Mouse (Mus musculus): ENCODE measurements around the gene Mrpl42. TPM values are rescaled to one million over a fixed set of nuclear protein-coding genes. Genes with fewer than 3 reads are reported as not detected.
A peak's percentile ranks its signal among the peaks of the same experiment; 100 is the strongest.
"Not testable (repeated sequence)": the region's sequence is repeated elsewhere in the genome, so short reads cannot be mapped to it uniquely, and the experiment has no call there.

The Mrpl42 gene
- polyA plus RNA-seq (2012; rRNA removed) (110 and 137 TPM in 2 replicates), polyA plus RNA-seq (2014; fragmentation: Nextera tagmentation; extraction: Ambion mirVana) (217 and 225 TPM in 2 replicates)

DNA sequence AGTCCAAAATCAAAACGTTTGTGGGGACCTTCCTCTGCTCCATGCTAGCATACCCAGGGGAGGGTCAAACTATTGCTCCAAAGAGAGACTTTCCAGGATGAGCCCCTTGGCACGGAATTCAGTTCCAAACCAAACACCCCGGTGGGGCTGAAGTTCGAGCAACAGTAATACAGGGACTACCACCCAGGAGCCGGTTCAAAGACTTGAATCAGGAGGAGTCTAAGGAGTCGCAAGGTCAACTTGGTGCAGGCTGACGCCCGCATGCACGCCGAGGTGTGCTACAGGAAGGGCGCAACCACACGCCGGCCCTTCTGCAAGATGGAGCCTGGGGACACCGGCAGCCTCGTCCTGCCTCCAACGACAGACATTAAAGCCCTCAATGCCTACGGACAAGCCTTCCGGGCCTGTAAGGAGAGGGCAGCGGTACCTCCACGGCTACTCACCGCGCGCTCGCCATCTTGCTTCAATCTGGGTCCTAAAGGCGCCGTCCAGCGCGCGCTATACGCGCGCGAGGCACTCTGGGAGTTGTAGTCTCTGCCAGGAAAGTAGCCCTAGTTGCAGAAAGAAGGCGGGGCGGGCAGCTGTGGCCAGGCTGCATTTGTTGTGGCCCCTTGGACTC, at the start of gene Mrpl42:
TSS of gene Mrpl42 (minus strand) at position 478 of the 619 bp plus-strand sequence.
- H3K27me3 ChIP-seq (ENCODE audit: control insufficient read depth, insufficient read depth, low read length), result no peaks in the 10 kb centered on the region
- TF ChIP-seq CTCF (IDR thresholded peaks at IDR 0.05; ENCODE audit: low read depth), result no peak
- TF ChIP-seq EP300 (IDR thresholded peaks at IDR 0.05; ENCODE audit: low read depth), result no peak
- DNase-seq (ENCODE audit: low read depth in 3 of 3, low spot score in 3 of 3), result peak; percentile 76 to 77 (median 77)
- 0 out of 2 replicates have a peak within 1 kb of the TSS, but pooled peaks have one; percentile 12 for H3K27ac ChIP-seq
- peak within 1 kb of the TSS; percentile 55 for H3K9ac ChIP-seq (replicated peaks)
- H3K36me3 ChIP-seq (replicated peaks; ENCODE audit: control insufficient read depth, insufficient read depth, low read depth), result no peaks in the 10 kb centered on the region; the same call in 1 of the 2 replicates
- peaks cover 5 to 8% of the 10 kb centered on the region in 2 experiments for H3K4me1 ChIP-seq (replicated peaks; ENCODE audit: control insufficient read depth in 2 of 2, insufficient read depth in 2 of 2, low read length in 1 of 2)
- ATAC-seq (ENCODE audit: insufficient read depth), result peak; percentile 94
- no peaks in the 10 kb centered on the region for H3K9me3 ChIP-seq (ENCODE audit: control insufficient read depth, low read length)
- peak within 1 kb of the TSS; percentile 60 to 95 for H3K4me3 ChIP-seq (ENCODE audit: insufficient read depth in 1 of 2, low read depth in 2 of 2, low read length in 2 of 2)
- under 1% methylated on average over 35 of the region's 35 CpGs for WGBS (ENCODE audit: insufficient replicate concordance)
- H3K4me2 ChIP-seq (ENCODE audit: low read depth), result peak within 1 kb of the TSS; percentile 82

DNA sequence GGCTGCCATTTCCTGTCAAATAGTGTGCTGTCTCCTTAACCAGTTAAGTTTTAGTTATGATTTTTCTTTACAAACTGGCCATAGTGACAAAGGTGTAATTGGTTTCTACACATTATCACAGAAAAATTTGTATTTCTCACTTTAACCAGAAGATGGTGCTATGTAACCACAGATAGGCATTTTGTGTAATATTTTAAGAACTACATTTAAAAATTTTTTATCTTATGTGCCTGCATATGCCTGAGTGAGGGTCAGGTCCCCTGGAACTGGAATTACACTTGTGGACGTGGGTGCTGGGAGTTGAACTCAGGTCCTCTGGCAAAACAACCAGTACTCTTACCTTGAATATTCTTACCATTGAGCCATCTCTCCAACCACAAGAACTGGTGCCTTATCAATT, 48.8 kb upstream of the Mrpl42 start:
- WGBS (ENCODE audit: insufficient replicate concordance), result 32% methylated on average over 1 of the region's 1 CpGs
- H3K27ac ChIP-seq, result no peak overlapping the region
- H3K4me1 ChIP-seq (replicated peaks; ENCODE audit: control insufficient read depth in 2 of 2, insufficient read depth in 2 of 2, low read length in 1 of 2), result peaks cover 0 to 8% of the 10 kb centered on the region in 2 experiments; a peak in 2 of 4 replicates
- no peaks in the 10 kb centered on the region for H3K9me3 ChIP-seq (ENCODE audit: control insufficient read depth, low read length)
- peaks cover 77% of the 10 kb centered on the region for H3K36me3 ChIP-seq (replicated peaks; ENCODE audit: control insufficient read depth, insufficient read depth, low read depth)
- ATAC-seq (ENCODE audit: insufficient read depth) (no peak), DNase-seq (ENCODE audit: low read depth in 3 of 3, low spot score in 3 of 3) (no peak)
- no peak overlapping the region for H3K4me2 ChIP-seq (ENCODE audit: low read depth)
- no peaks in the 10 kb centered on the region for H3K27me3 ChIP-seq (ENCODE audit: control insufficient read depth, insufficient read depth, low read length)
- TF ChIP-seq CTCF (IDR thresholded peaks at IDR 0.05; ENCODE audit: low read depth), result peak; percentile 39; the same call in 1 of the 2 replicates
- no peak for TF ChIP-seq EP300 (IDR thresholded peaks at IDR 0.05; ENCODE audit: low read depth)
- no peak overlapping the region for H3K9ac ChIP-seq (replicated peaks)
- H3K4me3 ChIP-seq (ENCODE audit: insufficient read depth in 1 of 2, low read depth in 2 of 2, low read length in 2 of 2), result no peak overlapping the region

DNA sequence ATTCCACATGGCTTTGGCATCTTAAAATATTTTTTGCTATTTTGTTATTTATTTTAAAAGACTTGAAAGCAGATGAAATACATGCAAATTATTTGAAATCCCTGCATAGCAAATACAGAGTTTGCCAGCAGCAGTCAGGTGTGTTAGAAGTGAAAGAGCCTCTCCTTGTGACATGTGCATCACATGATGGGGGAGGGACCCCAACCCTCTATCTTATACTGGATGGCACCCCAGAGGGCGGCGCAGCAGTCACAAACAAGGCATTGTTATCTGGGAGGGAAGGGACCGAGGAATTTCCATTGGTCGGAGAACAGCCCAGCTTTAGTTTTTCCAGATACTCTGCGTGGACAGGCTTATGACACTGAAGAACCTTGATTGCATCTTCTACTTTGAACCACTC, 47.3 kb upstream of the Mrpl42 start:
- not testable (repeated sequence) for H3K27me3 ChIP-seq (ENCODE audit: control insufficient read depth, insufficient read depth, low read length); H3K9me3 ChIP-seq (ENCODE audit: control insufficient read depth, low read length); H3K9ac ChIP-seq (replicated peaks); H3K27ac ChIP-seq; DNase-seq (ENCODE audit: low read depth in 3 of 3, low spot score in 3 of 3); ATAC-seq (ENCODE audit: insufficient read depth); H3K4me1 ChIP-seq (replicated peaks; ENCODE audit: control insufficient read depth in 2 of 2, insufficient read depth in 2 of 2, low read length in 1 of 2); H3K4me3 ChIP-seq (ENCODE audit: insufficient read depth in 1 of 2, low read depth in 2 of 2, low read length in 2 of 2); H3K4me2 ChIP-seq (ENCODE audit: low read depth)
- H3K36me3 ChIP-seq (replicated peaks; ENCODE audit: control insufficient read depth, insufficient read depth, low read depth), result peaks cover 88% of the 10 kb centered on the region
- WGBS (ENCODE audit: insufficient replicate concordance), result 78% methylated on average over 5 of the region's 5 CpGs

DNA sequence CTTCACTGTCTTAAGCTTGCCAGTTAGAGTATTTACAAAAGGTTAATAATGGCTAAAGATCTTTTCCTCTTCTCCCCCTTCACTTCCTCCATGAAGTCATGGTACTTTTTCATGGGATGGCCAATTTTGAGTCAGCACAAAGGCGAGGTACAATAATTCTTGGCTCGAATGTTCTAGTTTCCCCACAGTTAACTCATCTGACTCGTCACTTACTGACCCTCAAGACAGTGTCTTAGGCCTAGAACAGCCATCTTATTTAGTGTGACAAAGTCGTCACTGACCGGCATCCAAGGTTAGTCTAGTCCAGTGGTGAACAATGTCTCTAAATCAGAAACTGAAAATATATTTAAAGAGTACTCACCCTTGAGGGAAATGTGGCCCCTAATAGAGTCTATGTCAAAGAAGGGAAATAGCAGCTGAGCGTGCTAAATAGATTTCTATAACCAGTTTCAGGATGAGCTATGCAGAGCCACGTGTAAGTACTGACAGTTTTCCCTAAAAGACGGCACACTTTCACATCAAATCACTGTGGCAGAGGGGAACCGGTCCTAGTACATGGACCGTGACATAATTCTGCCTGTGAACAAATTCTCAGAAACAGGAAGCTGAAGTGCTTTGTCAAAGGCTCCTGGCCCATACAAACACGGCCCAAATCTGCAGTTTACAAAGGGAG, 46.5 kb upstream of the Mrpl42 start:
- ATAC-seq (ENCODE audit: insufficient read depth) (no peak), DNase-seq (ENCODE audit: low read depth in 3 of 3, low spot score in 3 of 3) (no peak)
- 84% methylated on average over 11 of the region's 11 CpGs for WGBS (ENCODE audit: insufficient replicate concordance)
- peaks cover 87% of the 10 kb centered on the region for H3K36me3 ChIP-seq (replicated peaks; ENCODE audit: control insufficient read depth, insufficient read depth, low read depth)
- no peak overlapping the region for H3K4me2 ChIP-seq (ENCODE audit: low read depth)
- no peak overlapping the region for H3K4me3 ChIP-seq (ENCODE audit: insufficient read depth in 1 of 2, low read depth in 2 of 2, low read length in 2 of 2)
- no peak overlapping the region for H3K27ac ChIP-seq
- no peaks in the 10 kb centered on the region for H3K9me3 ChIP-seq (ENCODE audit: control insufficient read depth, low read length)
- TF ChIP-seq EP300 (IDR thresholded peaks at IDR 0.05; ENCODE audit: low read depth), result no peak
- TF ChIP-seq CTCF (IDR thresholded peaks at IDR 0.05; ENCODE audit: low read depth), result no peak
- H3K4me1 ChIP-seq (replicated peaks; ENCODE audit: control insufficient read depth in 2 of 2, insufficient read depth in 2 of 2, low read length in 1 of 2), result no peaks in the 10 kb centered on the region
- H3K9ac ChIP-seq (replicated peaks), result no peak overlapping the region
- H3K27me3 ChIP-seq (ENCODE audit: control insufficient read depth, insufficient read depth, low read length), result no peaks in the 10 kb centered on the region

DNA sequence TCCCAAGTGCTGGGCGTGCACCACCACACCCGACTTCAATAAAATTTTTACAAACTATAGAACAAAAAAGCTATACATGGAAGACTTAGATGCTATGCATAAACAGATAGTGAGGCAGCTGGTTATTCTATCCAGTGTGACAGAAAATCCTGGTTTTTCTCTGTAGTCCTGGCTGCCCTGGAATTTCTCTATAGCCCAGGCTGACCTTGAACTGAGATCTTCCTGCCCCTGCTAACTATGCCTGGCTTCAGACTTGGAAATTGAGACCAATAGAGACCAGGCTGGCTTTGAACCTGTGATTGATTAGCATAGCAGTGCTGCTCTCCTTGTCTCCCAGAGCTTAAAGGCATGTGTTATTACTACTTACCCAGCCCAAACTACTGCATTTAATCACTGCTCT, 44.4 kb upstream of the Mrpl42 start:
- H3K4me3 ChIP-seq (ENCODE audit: insufficient read depth in 1 of 2, low read depth in 2 of 2, low read length in 2 of 2), result no peak overlapping the region
- WGBS (ENCODE audit: insufficient replicate concordance), result 87% methylated on average over 2 of the region's 2 CpGs
- no peaks in the 10 kb centered on the region for H3K4me1 ChIP-seq (replicated peaks; ENCODE audit: control insufficient read depth in 2 of 2, insufficient read depth in 2 of 2, low read length in 1 of 2)
- no peak overlapping the region for H3K4me2 ChIP-seq (ENCODE audit: low read depth)
- no peaks in the 10 kb centered on the region for H3K27me3 ChIP-seq (ENCODE audit: control insufficient read depth, insufficient read depth, low read length)
- no peaks in the 10 kb centered on the region for H3K9me3 ChIP-seq (ENCODE audit: control insufficient read depth, low read length)
- no peak overlapping the region for H3K9ac ChIP-seq (replicated peaks)
- DNase-seq (ENCODE audit: low read depth in 3 of 3, low spot score in 3 of 3), result no peak
- no peak overlapping the region for H3K27ac ChIP-seq
- peaks cover 76% of the 10 kb centered on the region for H3K36me3 ChIP-seq (replicated peaks; ENCODE audit: control insufficient read depth, insufficient read depth, low read depth)
- no peak for ATAC-seq (ENCODE audit: insufficient read depth)
- no peak for TF ChIP-seq EP300 (IDR thresholded peaks at IDR 0.05; ENCODE audit: low read depth)
- TF ChIP-seq CTCF (IDR thresholded peaks at IDR 0.05; ENCODE audit: low read depth), result no peak
